In the genomic region with DNA sequence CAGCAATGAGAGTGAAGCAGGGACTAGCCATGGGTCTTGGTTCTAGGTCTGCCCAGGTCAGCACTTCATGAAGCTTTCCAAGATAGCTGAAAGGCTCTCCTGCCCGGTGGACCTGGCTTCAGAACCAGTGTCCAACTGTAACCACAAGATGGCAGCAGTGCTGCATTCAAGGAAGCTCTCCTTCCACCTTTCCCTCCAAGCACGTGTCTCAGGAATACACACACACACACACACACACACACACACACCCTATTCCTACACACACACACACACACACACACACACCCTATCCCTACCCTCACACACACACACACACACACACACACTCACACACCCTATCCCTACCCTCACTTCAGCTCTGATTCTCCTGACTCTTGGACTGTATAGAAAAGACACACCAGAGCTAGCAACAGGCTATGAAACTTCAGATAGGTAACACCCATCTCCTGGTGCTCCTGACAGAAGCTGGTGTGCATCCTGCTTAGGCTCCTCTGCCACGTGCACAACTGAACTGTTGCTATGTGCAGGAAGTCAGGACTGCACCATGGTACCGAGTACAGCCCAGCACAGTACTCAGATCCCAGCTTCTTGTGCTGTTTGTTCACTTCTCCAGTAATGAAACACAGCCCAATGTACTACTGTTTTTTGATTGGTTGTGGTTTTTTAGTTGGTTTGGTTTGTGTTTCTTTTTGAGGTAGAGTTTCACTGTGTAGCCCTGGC, we compare ENCODE assay signal across 8 mouse cellular contexts. TPM values are rescaled to one million over a fixed set of nuclear protein-coding genes. Genes with fewer than 3 reads are reported as not detected.
A peak's percentile ranks its signal among the peaks of the same experiment; 100 is the strongest.
DNase-seq lines count a peak whose midpoint lies in the region; ATAC-seq and TF ChIP-seq lines count a peak whose summit lies in the region.

No protein-coding gene starts in this region.

- H3K27ac ChIP-seq in left cerebral cortex, adult 2 months: no peak overlapping the region

- peak; percentile 83 for ATAC-seq in megakaryocyte, adult 5-6 weeks (ENCODE audit: poor library complexity, severe bottlenecking)

- intact Hi-C loops in left cerebral cortex, adult 2 months (cut with DNase I): loop anchor here (1.0 to 5.0 kb wide), 4 partner anchors 37 to 201 kb away; no protein-coding TSS in a partner anchor

- peak; percentile 72 for TF ChIP-seq CTCF in left cerebral cortex, adult 2 months (IDR thresholded peaks at IDR 0.05)

- peak; percentile 58 for DNase-seq in WW6 (ENCODE audit: low read depth, low spot score)
- DNase-seq in cerebellum, postnatal 4 days (ENCODE audit: low spot score in 2 of 2): peak; percentile 66 to 82
- DNase-seq in gastrocnemius, adult 8-10 months (ENCODE audit: low spot score in 2 of 2): peak; percentile 62 to 64
- DNase-seq in hindlimb bud, embryonic 11.5 days (ENCODE audit: extremely low spot score, low read depth, low spot score): peak; percentile 84
- peak; percentile 80 to 83 for DNase-seq in left cerebral cortex, adult 2 months (ENCODE audit: extremely low spot score in 1 of 2, low spot score in 2 of 2)
- DNase-seq in right cerebral cortex, adult 2 months (ENCODE audit: low spot score in 2 of 2): peak; percentile 86 to 87
- DNase-seq in urinary bladder, postnatal 10 days (ENCODE audit: low spot score): peak; percentile 40

- no peak overlapping the region for H3K4me3 ChIP-seq in left cerebral cortex, adult 2 months

RNA-seq across cellular contexts. Expression of a gene that starts 21.6 kb away (rescaled TPM):
- 1 to 10 TPM; 3.3 to 9.5 (median 4.2) TPM for total RNA-seq in gastrocnemius, adult 8-10 months (2022)
- total RNA-seq in left cerebral cortex, adult 2 months (2021): 1 to 10 TPM; 3.9 to 5.2 TPM
- total RNA-seq in megakaryocyte, adult 5-6 weeks (2015): 25.4 and 27.1 TPM in 2 replicates
- total RNA-seq in megakaryocyte, adult 5-6 weeks (2017): 42.3 and 49.8 TPM in 2 replicates

RNA-seq across cellular contexts. Expression of a gene that starts 37.6 kb away (rescaled TPM):
- total RNA-seq in gastrocnemius, adult 8-10 months (2022): 1 to 10 TPM in 2 of 4 experiments, under 1 TPM in 2; 0.58 to 1.0 (median 0.86) TPM
- 1 to 10 TPM; 7.4 to 7.6 TPM for total RNA-seq in left cerebral cortex, adult 2 months (2021)
- 45.9 and 46.5 TPM in 2 replicates for total RNA-seq in megakaryocyte, adult 5-6 weeks (2015)
- total RNA-seq in megakaryocyte, adult 5-6 weeks (2017): 210 and 212 TPM in 2 replicates

RNA-seq across cellular contexts. Expression of a gene that starts 38.3 kb away (rescaled TPM):
- total RNA-seq in gastrocnemius, adult 8-10 months (2022): 10 to 100 TPM; 49.3 to 54.6 (median 50.3) TPM
- total RNA-seq in left cerebral cortex, adult 2 months (2021): 10 to 100 TPM; 31.4 to 42.2 TPM
- total RNA-seq in megakaryocyte, adult 5-6 weeks (2015): 53.1 and 60.1 TPM in 2 replicates
- 46.6 and 60.7 TPM in 2 replicates for total RNA-seq in megakaryocyte, adult 5-6 weeks (2017)

Comparison
In these comparisons a context has a peak if more than half of its experiments do, and no peak if none do; other contexts are left out.
1. RNA of a gene that starts 37.6 kb away (total RNA-seq): 45.9 to 212 TPM in megakaryocyte, adult 5-6 weeks; 7.4 to 7.6 TPM in left cerebral cortex, adult 2 months and 0.58 to 1.0 TPM in gastrocnemius, adult 8-10 months; every median in the first group is over 4 times any median in the second.
2. Peak in every context shown above with its lines, with median percentiles within 50 percentile points of each other: DNase-seq.